Mouse (Mus musculus) testis, adult 2 months (tissue): ENCODE data around the gene Mical2.

ENCODE experiments used
- CTCF ChIP-seq: fragments of 200-500 bp; IDR thresholded peaks from 2 replicates; pipeline ENCODE4 v1.5.1; 2012; ENCODE audit warnings: low read depth, mild to moderate bottlenecking, inconsistent platforms, low read length, moderate library complexity; ENCODE audit not compliant: control insufficient read depth, insufficient read depth, insufficient replicate concordance
- POLR2A ChIP-seq: fragments of 200-500 bp; IDR thresholded peaks from 2 replicates; pipeline ENCODE4 v1.6.1; 2012; ENCODE audit warnings: low read depth, mild to moderate bottlenecking, inconsistent platforms, low read length, moderate library complexity; ENCODE audit not compliant: control insufficient read depth

GRCm38 (mm10) chr7:112454380-112454779 lies 228.7 kb downstream of the Mical2 start:
- TF ChIP-seq POLR2A (no peak), CTCF (no peak)
